Mouse (Mus musculus) bone marrow macrophage, adult 2 months (primary cell): ENCODE measurements around the gene Umodl1.

Experiments used
- CTCF ChIP-seq: IDR thresholded peaks from 2 replicates; pipeline ENCODE4 v1.5.1; 2012; ENCODE audit warnings: low read depth, mild to moderate bottlenecking, low read length, moderate library complexity
- POLR2A ChIP-seq: IDR thresholded peaks from 2 replicates; pipeline ENCODE4 v1.6.1; 2012; ENCODE audit warnings: mild to moderate bottlenecking, low read depth, low read length, borderline replicate concordance

- TF ChIP-seq CTCF (no peak), POLR2A (no peak)
Observed at GRCm38 (mm10) chr17:30923566-30923965, 30.9 kb upstream of the Umodl1 start.
